Mouse (Mus musculus) stomach, embryonic 16.5 days (tissue): ENCODE measurements around the gene Bahcc1. TPM values are rescaled to one million over a fixed set of nuclear protein-coding genes. Genes with fewer than 3 reads are reported as not detected.

Source experiments
- ATAC-seq: fragments of 200-750 bp; cut with Nextera tagmentation; 2 replicates; pipeline ENCODE4 v1.8.0; 2017; ENCODE audit warnings: moderate number of reproducible peaks, moderate TSS enrichment; ENCODE audit not compliant: insufficient read depth, low FRiP score
- H3K27ac ChIP-seq: fragments of 300-500 bp; sonication (generic); 2 replicates; pipeline ENCODE4 v1.5.1; 2014; ENCODE audit warnings: low read length
- H3K27me3 ChIP-seq: fragments of 300-500 bp; sonication (generic); 2 replicates; pipeline ENCODE4 v1.6.1; 2014; ENCODE audit warnings: low read length, control low read depth, mixed read lengths; ENCODE audit not compliant: control insufficient read depth, insufficient read depth
- H3K36me3 ChIP-seq: fragments of 300-500 bp; sonication (generic); 2 replicates; pipeline ENCODE4 v1.6.1; 2014; ENCODE audit warnings: low read length; ENCODE audit not compliant: control insufficient read depth, insufficient read depth
- H3K4me1 ChIP-seq: fragments of 300-500 bp; sonication (generic); 2 replicates; pipeline ENCODE4 v1.6.1; 2014; ENCODE audit warnings: low read length, control low read depth, mixed read lengths; ENCODE audit not compliant: control insufficient read depth, insufficient read depth
- H3K4me2 ChIP-seq: fragments of 300-500 bp; sonication (generic); 2 replicates; pipeline ENCODE4 v1.6.1; 2014; ENCODE audit warnings: low read depth, low read length, mixed read lengths
- H3K4me3 ChIP-seq: fragments of 300-500 bp; sonication (generic); replicated peaks from 2 replicates; pipeline ENCODE4 v1.5.1; 2014; ENCODE audit warnings: mild to moderate bottlenecking, low read length
- H3K9ac ChIP-seq: fragments of 300-500 bp; sonication (generic); 2 replicates; pipeline ENCODE4 v1.6.1; 2014; ENCODE audit warnings: low read length
- H3K9me3 ChIP-seq: fragments of 300-500 bp; sonication (generic); replicated peaks from 2 replicates; pipeline ENCODE4 v1.6.1; 2016; ENCODE audit warnings: low read length, control low read depth; ENCODE audit not compliant: control insufficient read depth
- WGBS: fragments of 180-500 bp; shearing (Covaris S2); extraction: QIAGEN DNeasy Blood & Tissue Kit; methylation state at CpG from one replicate; pipeline ENCODE4 v1.1.7; 2014; 5-methylcytosine and 5-hydroxymethylcytosine counted together
- microRNA-seq: library from miRNA; unstranded; fragments of <30 nt; microRNA quantifications from one replicate; pipeline ENCODE4, GENCODE M21; 2016
- polyA plus RNA-seq: library from polyadenylated mRNA; unstranded; fragments of >200 nt; fragmentation: Nextera tagmentation; extraction: Ambion mirVana; gene quantifications from 2 replicates; pipeline ENCODE4 v1.2.1, GENCODE M21; 2015

Gene Bahcc1
- polyA plus RNA-seq, 1 experiment from 2014 or later: 4.5 TPM

GRCm38 (mm10) chr11:120335431-120336021, 102.8 kb downstream of the Bahcc1 start:
- Histone ChIP-seq H3K4me2 (no peak overlapping the region), H3K9me3 (no peaks in the 10 kb centered on the region), H3K27ac (no peak overlapping the region), H3K4me3 (no peak overlapping the region), H3K4me1 (no peaks in the 10 kb centered on the region), H3K27me3 (no peaks in the 10 kb centered on the region), H3K9ac (no peak overlapping the region), H3K36me3 (no peaks in the 10 kb centered on the region)
- no peak for ATAC-seq
- WGBS: 78% methylated on average over 6 of the region's 6 CpGs

- no peaks in the 10 kb centered on the region for H3K36me3 ChIP-seq
- no peak overlapping the region for H3K4me2 ChIP-seq
- H3K4me1 ChIP-seq: no peaks in the 10 kb centered on the region
- H3K4me3 ChIP-seq: no peak overlapping the region
- no peaks in the 10 kb centered on the region for H3K27me3 ChIP-seq
- ATAC-seq: no peak
- no peaks in the 10 kb centered on the region for H3K9me3 ChIP-seq
- no peak overlapping the region for H3K9ac ChIP-seq
- WGBS: 37% methylated on average over 2 of the region's 2 CpGs
- no peak overlapping the region for H3K27ac ChIP-seq
Measured at GRCm38 (mm10) chr11:120337447-120337846, 104.7 kb downstream of the Bahcc1 start.

GRCm38 (mm10) chr11:120338786-120339185, 106.0 kb downstream of the Bahcc1 start:
- H3K4me2 ChIP-seq: no peak overlapping the region
- no peak overlapping the region for H3K9ac ChIP-seq
- no peaks in the 10 kb centered on the region for H3K36me3 ChIP-seq
- WGBS: 64% methylated on average over 3 of the region's 3 CpGs
- no peak for ATAC-seq
- H3K9me3 ChIP-seq: no peaks in the 10 kb centered on the region
- H3K4me3 ChIP-seq: no peak overlapping the region
- H3K27me3 ChIP-seq: no peaks in the 10 kb centered on the region
- H3K4me1 ChIP-seq: no peaks in the 10 kb centered on the region
- H3K27ac ChIP-seq: no peak overlapping the region

GRCm38 (mm10) chr11:120339978-120340513, 107.3 kb downstream of the Bahcc1 start:
- H3K9ac ChIP-seq: no peak overlapping the region
- peaks cover under 1% of the 10 kb centered on the region; the same call in 1 of the 2 replicates for H3K36me3 ChIP-seq
- WGBS: 61% methylated on average over 10 of the region's 10 CpGs
- ATAC-seq: peak; percentile 74
- peaks cover under 1% of the 10 kb centered on the region; the same call in 1 of the 2 replicates for H3K4me1 ChIP-seq
- H3K4me2 ChIP-seq: peak overlapping the region; percentile 31; the same call in 1 of the 2 replicates
- no peaks in the 10 kb centered on the region for H3K9me3 ChIP-seq
- H3K27ac ChIP-seq: peak overlapping the region; percentile 85
- H3K4me3 ChIP-seq: no peak overlapping the region
- H3K27me3 ChIP-seq: no peaks in the 10 kb centered on the region

- Histone ChIP-seq H3K4me1 (peaks cover 4% of the 10 kb centered on the region; the same call in 1 of the 2 replicates), H3K4me2 (no peak overlapping the region), H3K27me3 (no peaks in the 10 kb centered on the region), H3K9ac (no peak overlapping the region), H3K27ac (no peak overlapping the region), H3K36me3 (peaks cover 5% of the 10 kb centered on the region; the same call in 1 of the 2 replicates), H3K9me3 (no peaks in the 10 kb centered on the region), H3K4me3 (no peak overlapping the region)
- 89% methylated on average over 4 of the region's 4 CpGs for WGBS
- no peak for ATAC-seq
Measured at GRCm38 (mm10) chr11:120341661-120342060, 108.9 kb downstream of the Bahcc1 start.

Small RNA genes within 50 kb of the gene (microRNA-seq; reads per million reads assigned to microRNA genes)
- not detected for gene Gm47297

Other genes with a start within 250 kb of the Bahcc1 start
- gene Aatk, start 185.8 kb upstream of the Bahcc1 start, polyA plus RNA-seq: 1.9 and 3.3 TPM in 2 replicates
- 11.8 and 12.0 TPM in 2 replicates for gene Cep131, start 146.1 kb upstream of the Bahcc1 start, polyA plus RNA-seq
- gene Tepsin, start 134.2 kb upstream of the Bahcc1 start, polyA plus RNA-seq: 19.2 and 21.2 TPM in 2 replicates
- gene Ndufaf8, start 134.0 kb upstream of the Bahcc1 start, polyA plus RNA-seq: 69.2 and 69.3 TPM in 2 replicates
- gene Slc38a10, start 81.6 kb upstream of the Bahcc1 start, polyA plus RNA-seq: 95.9 and 99.2 TPM in 2 replicates
- 2,700 and 3,060 TPM in 2 replicates for gene Actg1, start 115.6 kb downstream of the Bahcc1 start, polyA plus RNA-seq
- gene Fscn2, start 128.6 kb downstream of the Bahcc1 start, polyA plus RNA-seq: 0.44 and 0.80 TPM in 2 replicates
- gene Faap100, start 145.8 kb downstream of the Bahcc1 start, polyA plus RNA-seq: 34.5 and 36.1 TPM in 2 replicates
- 22.8 and 23.5 TPM in 2 replicates for gene Nploc4, start 204.8 kb downstream of the Bahcc1 start, polyA plus RNA-seq
- gene Tspan10, start 209.7 kb downstream of the Bahcc1 start, polyA plus RNA-seq: not detected in 2 replicates
- 0.30 and 0.57 TPM in 2 replicates for gene Pde6g, start 220.6 kb downstream of the Bahcc1 start, polyA plus RNA-seq
- 14.0 TPM in 2 replicates for gene Oxld1, start 225.1 kb downstream of the Bahcc1 start, polyA plus RNA-seq
- gene Ccdc137, start 225.2 kb downstream of the Bahcc1 start, polyA plus RNA-seq: 28.9 and 33.7 TPM in 2 replicates
- 35.6 and 38.1 TPM in 2 replicates for gene Arl16, start 234.7 kb downstream of the Bahcc1 start, polyA plus RNA-seq